Mouse (Mus musculus) thymus, adult 2 months (tissue): ENCODE measurements around the gene Pcsk1n.

Source experiments
- CTCF ChIP-seq: fragments of 200-500 bp; IDR thresholded peaks from 2 replicates; pipeline ENCODE4 v1.5.1; 2012; ENCODE audit warnings: mild to moderate bottlenecking, control low read depth, low read length, moderate library complexity, borderline replicate concordance; ENCODE audit not compliant: control insufficient read depth, poor library complexity, insufficient read depth; ENCODE audit errors: extremely low read depth
- POLR2A ChIP-seq: fragments of 200-500 bp; IDR thresholded peaks from 2 replicates; pipeline ENCODE4 v1.6.1; 2012; ENCODE audit warnings: mild to moderate bottlenecking, low read length, control low read depth, moderate library complexity; ENCODE audit not compliant: control insufficient read depth, poor library complexity, insufficient read depth; ENCODE audit errors: extremely low read depth

DNA sequence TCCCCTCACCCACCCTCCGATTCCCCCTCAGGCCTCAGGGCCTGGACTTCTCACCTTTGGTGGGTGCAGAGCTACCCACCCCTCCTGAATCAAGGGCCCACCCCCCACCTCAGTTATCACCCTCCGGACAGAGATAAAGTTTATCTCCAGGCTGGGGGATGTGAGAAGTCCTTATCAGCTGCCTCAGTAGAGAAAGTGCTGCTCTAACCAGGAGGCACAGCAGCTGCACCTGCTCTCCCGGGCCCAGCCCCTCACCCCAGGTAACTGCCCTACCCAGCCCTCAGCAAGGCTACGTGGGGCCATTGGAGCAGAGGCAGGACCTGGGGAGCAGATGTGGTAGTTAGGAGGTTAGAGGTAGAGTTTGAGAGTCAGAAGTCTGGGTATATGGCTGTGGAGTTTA is 46.5 kb downstream of the Pcsk1n start:
- TF ChIP-seq CTCF: no peak
- no peak for TF ChIP-seq POLR2A
